Mouse (Mus musculus) heart, postnatal 0 days (tissue): Measurements from ENCODE around the gene Cdh13.

ENCODE experiments used
- CTCF ChIP-seq: IDR thresholded peaks from 2 replicates; pipeline ENCODE4 v1.5.1; 2016; ENCODE audit warnings: antibody characterized with exemption, control low read depth, low read depth
- EP300 ChIP-seq: IDR thresholded peaks from 2 replicates; pipeline ENCODE4 v1.6.1; 2016; ENCODE audit warnings: antibody characterized with exemption, low read depth

- TF ChIP-seq CTCF, result no peak
- TF ChIP-seq EP300, result no peak
Observed at GRCm38 (mm10) chr8:118363781-118364180, 80.2 kb downstream of the Cdh13 start.
